In the genomic region with DNA sequence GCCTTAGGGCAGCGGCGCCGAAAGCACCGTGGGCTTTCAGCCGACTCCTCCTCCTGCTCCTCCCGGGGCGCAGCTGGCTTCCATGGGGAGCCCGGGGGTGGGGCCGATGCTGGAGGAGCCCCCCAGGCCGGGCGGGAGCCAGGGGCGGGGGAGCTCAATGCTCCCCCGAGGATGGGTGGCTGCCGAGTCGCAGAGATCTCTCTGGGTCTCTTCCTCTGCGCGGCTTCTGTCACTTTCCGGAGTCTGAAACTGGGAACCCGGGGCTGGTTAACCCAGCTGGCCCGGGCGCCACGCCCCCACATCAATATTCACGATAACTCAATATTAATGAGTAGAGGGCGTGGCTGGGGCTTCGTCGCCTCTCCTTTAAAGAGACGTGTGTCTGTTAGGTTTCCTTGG, we compare ENCODE assay signal across 8 mouse cellular contexts. TPM values are rescaled to one million over a fixed set of nuclear protein-coding genes. Genes with fewer than 3 reads are reported as not detected.
DNase-seq lines count a peak whose midpoint lies in the region; ATAC-seq and TF ChIP-seq lines count a peak whose summit lies in the region.

A gene (minus strand): TSS at position 229 of the 399 bp plus-strand sequence.

- H3K4me1 ChIP-seq in embryonic facial prominence, embryonic 15.5 days, result peaks cover 29% of the 10 kb centered on the region
- H3K4me1 ChIP-seq in heart, embryonic 15.5 days (replicated peaks), result peaks cover 40% of the 10 kb centered on the region
- H3K4me1 ChIP-seq in kidney, postnatal 0 days (replicated peaks; ENCODE audit: insufficient read depth, low read length), result 0 out of 2 replicates have a peak, but pooled peaks cover 9% of the 10 kb centered on the region
- H3K4me1 ChIP-seq in lung, adult 2 months (ENCODE audit: control insufficient read depth, insufficient read depth, low read length), result 0 out of 2 replicates have a peak, but pooled peaks cover 2% of the 10 kb centered on the region

- TF ChIP-seq POLR2A in lung, adult 2 months (IDR thresholded peaks at IDR 0.05; ENCODE audit: borderline replicate concordance, extremely low read depth, low read depth, low read length), result 0 out of 2 replicates have a peak, but pooled peaks have one; percentile 10

- no peak for TF ChIP-seq CTCF in kidney, postnatal 0 days (IDR thresholded peaks at IDR 0.05; ENCODE audit: low read depth)
- no peak for TF ChIP-seq CTCF in lung, adult 2 months (IDR thresholded peaks at IDR 0.05; ENCODE audit: insufficient read depth, low read length)

- H3K27me3 ChIP-seq in embryonic facial prominence, embryonic 15.5 days, result no peaks in the 10 kb centered on the region
- H3K27me3 ChIP-seq in heart, embryonic 15.5 days, result peaks cover 9% of the 10 kb centered on the region; the same call in 1 of the 2 replicates
- no peaks in the 10 kb centered on the region for H3K27me3 ChIP-seq in kidney, postnatal 0 days (ENCODE audit: insufficient read depth, low read length)

- peak within 1 kb of the TSS; percentile 59 for H3K9ac ChIP-seq in embryonic facial prominence, embryonic 15.5 days
- H3K9ac ChIP-seq in heart, embryonic 15.5 days, result peak within 1 kb of the TSS; percentile 77
- H3K9ac ChIP-seq in kidney, postnatal 0 days (ENCODE audit: low read depth, low read length), result peak within 1 kb of the TSS; percentile 76

- peak within 1 kb of the TSS; percentile 90 for H3K4me2 ChIP-seq in embryonic facial prominence, embryonic 15.5 days (replicated peaks)
- peak within 1 kb of the TSS; percentile 99 for H3K4me2 ChIP-seq in heart, embryonic 15.5 days
- peak within 1 kb of the TSS; percentile 99 for H3K4me2 ChIP-seq in kidney, postnatal 0 days (ENCODE audit: low read length)

- peak within 1 kb of the TSS; percentile 90 for H3K27ac ChIP-seq in embryonic facial prominence, embryonic 15.5 days (replicated peaks)
- H3K27ac ChIP-seq in heart, embryonic 15.5 days, result peak within 1 kb of the TSS; percentile 66
- H3K27ac ChIP-seq in kidney, postnatal 0 days, result peak within 1 kb of the TSS; percentile 51

- peak; percentile 24; the same call in 1 of the 2 replicates for ATAC-seq in embryonic facial prominence, embryonic 15.5 days (ENCODE audit: insufficient number of reproducible peaks, low FRiP score, low TSS enrichment, low read depth)
- peak; percentile 38; the same call in 1 of the 2 replicates for ATAC-seq in heart, embryonic 15.5 days (replicated peaks; ENCODE audit: insufficient number of reproducible peaks, insufficient read depth, low FRiP score, low read depth)
- ATAC-seq in kidney, postnatal 0 days (replicated peaks; ENCODE audit: low FRiP score, low read depth), result 0 out of 2 replicates have a peak, but pooled peaks have one; percentile 33

- peak; percentile 70 for DNase-seq in CD4-positive, CD25-positive, alpha-beta regulatory T cell, adult 2 months (ENCODE audit: low read depth, low spot score)
- peak; percentile 87 to 92 for DNase-seq in adrenal gland, adult (ENCODE audit: inconsistent age in 2 of 2, low spot score in 1 of 2)
- peak; percentile 83 for DNase-seq in kidney, postnatal 0 days (ENCODE audit: low spot score)
- DNase-seq in lung, adult 2 months, result peak; percentile 76
- DNase-seq in ovary, adult 18-20 months (ENCODE audit: low spot score), result peak; percentile 68
- DNase-seq in c-Kit-positive CD71-positive TER-119-positive erythroid progenitor cells, embryonic 14.5 days (ENCODE audit: low spot score), result no peak

- no peaks in the 10 kb centered on the region for H3K36me3 ChIP-seq in embryonic facial prominence, embryonic 15.5 days
- no peaks in the 10 kb centered on the region for H3K36me3 ChIP-seq in heart, embryonic 15.5 days
- H3K36me3 ChIP-seq in kidney, postnatal 0 days (ENCODE audit: insufficient read depth, low read length), result no peaks in the 10 kb centered on the region

- peak within 1 kb of the TSS; percentile 74 for H3K4me3 ChIP-seq in embryonic facial prominence, embryonic 15.5 days (replicated peaks)
- peak within 1 kb of the TSS; percentile 73 for H3K4me3 ChIP-seq in heart, embryonic 15.5 days
- H3K4me3 ChIP-seq in kidney, postnatal 0 days (replicated peaks; ENCODE audit: low read depth, low read length), result peak within 1 kb of the TSS; percentile 85
- peak within 1 kb of the TSS; percentile 31 for H3K4me3 ChIP-seq in lung, adult 2 months (replicated peaks; ENCODE audit: extremely low read depth, low read depth, low read length)

- 1% methylated on average over 20 of the region's 27 CpGs for WGBS in embryonic facial prominence, embryonic 15.5 days
- WGBS in heart, embryonic 15.5 days, result under 1% methylated on average over 21 of the region's 27 CpGs
- under 1% methylated on average over 27 of the region's 27 CpGs for WGBS in kidney, postnatal 0 days
- 0% methylated on average over 27 of the region's 27 CpGs for WGBS in lung, adult 2 months

- no peaks in the 10 kb centered on the region for H3K9me3 ChIP-seq in embryonic facial prominence, embryonic 15.5 days (replicated peaks)
- H3K9me3 ChIP-seq in heart, embryonic 15.5 days (replicated peaks), result no peaks in the 10 kb centered on the region
- no peaks in the 10 kb centered on the region for H3K9me3 ChIP-seq in kidney, postnatal 0 days (replicated peaks; ENCODE audit: low read length)

RNA-seq across cellular contexts. Expression of the gene that starts here (rescaled TPM):
- polyA plus RNA-seq in embryonic facial prominence, embryonic 15.5 days (2015; fragmentation: Nextera tagmentation; extraction: Ambion mirVana), result 36.8 and 44.3 TPM in 2 replicates
- polyA plus RNA-seq in heart, embryonic 15.5 days (2015; fragmentation: Nextera tagmentation; extraction: Ambion mirVana), result 7.5 and 11.2 TPM in 2 replicates
- polyA plus RNA-seq in kidney, postnatal 0 days (2015; fragmentation: Nextera tagmentation; extraction: Ambion mirVana), result 8.7 and 9.3 TPM in 2 replicates
- 11.6 and 15.0 TPM in 2 replicates for polyA plus RNA-seq in lung, adult 2 months (2012; rRNA removed)

Comparison
In these comparisons a context has a peak if more than half of its experiments do, and no peak if none do; other contexts are left out.
1. H3K4me3 ChIP-seq: peak in every context shown above with its lines; median percentile 85 in kidney, postnatal 0 days; 74 in embryonic facial prominence, embryonic 15.5 days; 73 in heart, embryonic 15.5 days; 31 in lung, adult 2 months.